Mouse (Mus musculus) brain, embryonic 14.5 days (tissue): ENCODE measurements at regions not wholly inside any gene's neighbourhood (a gene's known extent, or its start where the extent isn't known, plus 50 kb on each side); places are given as distances from the start of the nearest gene placed in this dataset.

Experiments used
- CTCF ChIP-seq: fragments of 200-500 bp; IDR thresholded peaks from 2 replicates; pipeline ENCODE4 v1.5.1; 2012; ENCODE audit warnings: inconsistent platforms, mild to moderate bottlenecking, moderate library complexity, borderline replicate concordance; ENCODE audit not compliant: insufficient read depth, insufficient read length; ENCODE audit errors: extremely low read depth
- POLR2A ChIP-seq: fragments of 200-500 bp; IDR thresholded peaks from 2 replicates; pipeline ENCODE4 v1.6.1; 2012; ENCODE audit warnings: mild to moderate bottlenecking, inconsistent platforms, borderline replicate concordance; ENCODE audit not compliant: poor library complexity, insufficient read depth, insufficient read length, severe bottlenecking; ENCODE audit errors: extremely low read depth

DNA sequence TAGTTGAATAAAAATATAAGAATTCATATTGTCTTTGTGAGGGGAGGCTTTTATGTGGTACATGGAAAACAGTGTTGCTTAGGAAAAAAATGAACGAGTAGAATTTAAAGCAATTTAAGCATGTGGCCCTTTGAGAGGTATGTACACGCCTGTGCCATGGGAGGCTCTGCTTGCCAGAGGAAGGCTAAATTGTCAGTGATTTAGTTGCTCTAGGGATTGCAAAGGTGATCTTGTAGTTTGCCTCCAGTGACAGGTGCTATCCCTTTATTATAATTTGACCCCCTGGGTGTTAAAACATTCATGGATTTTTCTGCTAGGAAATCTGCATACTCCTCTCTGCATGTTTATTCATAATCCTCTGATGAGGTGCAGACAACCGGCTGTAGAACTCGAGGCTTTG is 942.0 kb downstream of the Gbe1 start:
- TF ChIP-seq CTCF: no peak
- TF ChIP-seq POLR2A: no peak
